Mouse (Mus musculus) adrenal gland, postnatal 36 days (tissue): ENCODE measurements at regions not wholly inside any gene's neighbourhood (a gene's known extent, or its start where the extent isn't known, plus 50 kb on each side); places are given as distances from the start of the nearest gene placed in this dataset.

Source experiments
- DNase-seq, 2 experiments: peaks; one replicate each; pipeline ENCODE4 v3.0.0; 2021; ENCODE audit warnings: mixed read lengths in 1 of 2

DNA sequence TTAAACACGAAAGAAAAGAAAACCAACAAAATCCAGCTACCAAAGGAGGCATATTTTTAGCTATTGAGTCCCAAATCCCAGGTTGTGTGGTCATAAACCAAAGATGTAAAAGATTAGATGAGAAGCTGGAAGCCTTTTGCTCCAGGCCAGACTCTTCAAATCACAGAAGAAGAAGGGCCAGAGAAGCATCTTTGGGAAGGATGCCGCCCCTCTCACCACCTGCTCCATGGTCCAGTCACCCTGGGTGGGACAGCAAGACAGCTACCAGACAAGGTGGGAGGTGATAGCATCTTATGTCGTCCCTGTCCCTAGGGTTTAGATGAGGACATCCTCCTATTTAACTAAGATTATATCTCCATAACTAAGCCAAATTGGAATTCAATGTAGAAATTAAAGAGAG lies 95.1 kb upstream of the Myocd start:
- no peak for DNase-seq

DNA sequence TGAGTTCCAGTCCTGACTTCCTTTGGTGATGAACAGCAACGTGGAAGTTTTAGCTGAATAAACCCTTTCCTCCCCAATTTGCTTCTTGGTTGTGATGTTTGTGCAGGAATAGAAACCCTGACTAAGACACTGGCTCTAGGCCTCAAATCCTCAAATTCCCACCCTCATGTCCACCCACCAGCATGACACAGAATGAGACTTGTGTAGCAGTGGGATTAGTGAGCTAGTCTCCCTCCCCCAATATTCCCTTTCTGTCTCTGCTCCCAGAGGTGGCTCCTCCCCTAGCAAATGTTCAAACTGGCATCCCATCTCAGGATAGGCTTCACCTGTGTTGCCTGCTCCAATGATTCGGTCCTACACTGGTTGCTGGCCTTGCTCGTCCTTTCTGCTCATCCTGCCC lies 94.1 kb upstream of the Myocd start:
- DNase-seq, result no peak

DNA sequence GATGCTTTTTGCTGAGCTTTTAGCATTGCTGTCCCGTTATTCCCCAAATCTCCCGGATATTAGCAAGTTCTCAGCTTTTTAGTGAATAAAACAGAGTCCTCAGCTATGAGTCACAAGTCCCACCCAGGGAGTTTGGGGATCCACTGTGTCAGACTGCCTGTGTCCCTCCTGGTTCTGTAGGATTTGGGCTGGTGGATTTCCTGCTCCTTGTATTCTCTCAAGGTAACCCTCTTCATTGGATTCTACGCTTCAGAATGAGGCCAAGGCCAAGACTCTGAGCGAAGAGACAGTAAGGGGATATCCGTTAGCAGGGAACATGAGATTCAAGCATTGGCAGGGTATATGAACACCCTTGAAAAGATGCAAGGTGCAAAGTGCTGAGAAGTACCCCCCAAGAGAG lies 90.9 kb upstream of the Myocd start:
- no peak for DNase-seq

DNA sequence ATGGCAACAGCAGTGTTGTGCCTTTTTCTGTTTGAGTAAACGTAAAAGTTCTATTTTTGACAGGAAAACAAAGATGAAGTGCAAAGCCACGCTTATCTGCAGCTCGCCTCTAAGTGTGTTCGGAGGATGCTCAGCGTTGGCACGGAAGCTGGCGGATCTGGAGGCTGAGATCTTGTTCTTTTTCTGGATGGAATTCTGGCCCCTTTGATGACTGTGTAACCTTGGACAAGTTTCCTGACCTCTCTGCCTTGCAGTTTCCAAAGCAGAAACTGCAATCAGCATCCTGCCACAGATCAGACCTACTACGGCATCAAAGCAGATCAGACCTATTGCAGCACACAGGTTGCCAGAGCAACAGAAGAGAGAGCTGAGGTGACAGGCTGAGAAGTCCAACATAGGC lies 89.1 kb upstream of the Myocd start:
- peak in 1 of 2 experiments; percentile 7 for DNase-seq

DNA sequence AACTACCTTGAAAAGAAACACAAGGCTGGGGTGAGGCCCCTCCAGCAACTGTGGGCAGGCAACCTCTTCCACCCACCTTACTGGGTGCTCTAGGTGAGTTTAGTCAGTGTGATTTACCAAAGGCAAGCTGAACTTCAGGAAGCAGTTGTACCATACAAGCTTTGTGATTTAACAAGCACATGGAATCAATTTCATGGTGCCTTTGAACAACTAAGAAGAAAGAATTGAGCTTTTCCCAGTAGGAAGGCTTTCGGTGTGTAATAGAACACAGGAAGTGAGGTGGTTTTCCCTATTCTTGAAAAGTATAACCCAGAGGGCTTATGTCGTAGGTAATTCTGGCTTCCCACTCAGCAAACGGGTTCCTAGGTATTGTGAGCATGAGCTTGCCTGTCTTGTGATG lies 82.7 kb upstream of the Myocd start:
- no peak for DNase-seq

DNA sequence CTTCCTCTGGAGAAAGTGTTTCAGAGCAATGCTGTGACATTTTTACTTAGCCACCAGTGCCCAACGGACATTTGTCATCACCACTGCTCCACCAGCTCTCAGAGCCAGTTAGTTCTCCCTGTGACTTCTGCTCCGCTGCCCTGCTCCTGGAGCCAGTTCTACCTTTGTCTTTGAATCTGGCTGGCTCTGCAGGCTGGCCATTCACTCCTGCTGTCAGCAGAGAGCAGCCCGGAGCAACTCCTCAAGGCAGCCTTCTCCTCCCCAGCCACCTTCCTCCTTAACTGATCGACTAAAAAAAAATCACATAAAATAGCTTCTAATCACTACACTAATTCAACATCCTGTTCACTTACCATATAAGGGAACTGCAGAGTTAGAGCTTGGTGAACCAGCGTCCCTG lies 79.2 kb upstream of the Myocd start:
- no peak for DNase-seq

DNA sequence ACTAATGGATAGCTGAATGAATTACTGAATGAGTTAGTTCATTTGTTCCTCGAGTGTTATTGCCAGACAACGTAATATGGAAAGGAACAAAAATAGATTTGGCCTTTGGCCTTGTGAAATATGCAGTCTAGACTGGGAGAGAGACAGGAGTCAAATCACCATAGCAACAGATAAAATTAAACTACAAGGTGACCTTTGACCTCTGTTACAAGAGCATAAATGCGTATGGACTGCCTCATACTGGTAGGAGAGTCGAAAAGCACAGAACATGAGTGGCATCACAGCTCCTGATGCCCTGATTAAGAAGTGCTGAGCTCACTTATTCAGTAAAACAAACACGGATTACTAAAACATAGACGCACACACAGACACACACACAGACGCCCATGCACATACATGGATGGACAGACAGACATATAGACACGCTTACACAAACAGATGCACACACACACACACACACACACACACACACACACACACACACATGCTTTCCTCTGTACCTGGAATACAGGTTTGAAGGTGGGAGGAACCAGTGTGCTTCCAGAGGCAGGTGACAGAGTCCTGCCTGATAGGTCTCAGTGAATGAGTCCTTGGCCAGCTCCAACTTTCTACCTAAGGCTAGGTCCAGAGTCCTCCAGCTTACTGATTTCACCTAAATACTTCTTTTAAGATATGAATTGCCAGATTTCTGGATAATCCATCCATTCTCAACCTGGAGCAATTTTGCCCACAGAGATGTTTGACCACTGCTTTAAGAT lies 72.1 kb upstream of the Myocd start:
- DNase-seq, result no peak

DNA sequence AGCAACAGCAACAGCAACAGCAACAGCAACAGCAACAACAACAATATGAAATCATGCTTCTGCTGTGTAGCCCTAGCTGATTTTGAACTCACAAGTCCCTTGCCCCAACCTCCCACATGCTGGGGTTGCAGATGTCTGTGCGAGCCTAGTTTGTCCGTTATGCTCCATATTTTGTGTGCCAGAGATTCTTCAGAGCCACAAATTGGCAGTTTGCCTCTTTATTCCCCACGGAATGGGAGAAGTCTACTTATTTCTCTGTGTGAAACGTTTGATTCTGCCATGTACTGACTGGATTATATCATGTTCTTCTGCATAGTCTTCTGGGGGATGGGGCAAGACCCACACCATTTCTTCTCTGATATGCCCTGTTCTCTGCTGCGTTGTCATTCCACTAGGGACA lies 64.5 kb upstream of the Myocd start:
- DNase-seq, result peak in 1 of 2 experiments; percentile 19

DNA sequence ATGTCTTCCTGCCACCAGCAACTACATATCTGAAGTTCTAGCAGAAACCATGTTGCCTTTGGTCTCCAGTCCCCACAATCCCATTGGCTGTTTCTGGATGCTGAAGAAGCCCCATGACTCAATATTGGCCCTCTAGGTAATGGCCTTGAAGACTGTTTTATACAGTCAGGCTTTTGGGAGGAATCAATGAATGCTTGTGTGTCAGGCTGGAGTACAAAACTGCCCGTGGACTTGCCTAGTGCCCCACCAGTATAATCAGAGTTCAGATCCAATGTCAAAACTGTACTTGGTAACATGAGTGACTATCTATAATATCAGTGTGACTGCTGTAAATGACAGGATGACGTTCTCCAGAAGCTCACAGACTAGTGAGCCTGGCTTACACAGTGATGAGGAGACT lies 63.3 kb upstream of the Myocd start:
- DNase-seq, result no peak

DNA sequence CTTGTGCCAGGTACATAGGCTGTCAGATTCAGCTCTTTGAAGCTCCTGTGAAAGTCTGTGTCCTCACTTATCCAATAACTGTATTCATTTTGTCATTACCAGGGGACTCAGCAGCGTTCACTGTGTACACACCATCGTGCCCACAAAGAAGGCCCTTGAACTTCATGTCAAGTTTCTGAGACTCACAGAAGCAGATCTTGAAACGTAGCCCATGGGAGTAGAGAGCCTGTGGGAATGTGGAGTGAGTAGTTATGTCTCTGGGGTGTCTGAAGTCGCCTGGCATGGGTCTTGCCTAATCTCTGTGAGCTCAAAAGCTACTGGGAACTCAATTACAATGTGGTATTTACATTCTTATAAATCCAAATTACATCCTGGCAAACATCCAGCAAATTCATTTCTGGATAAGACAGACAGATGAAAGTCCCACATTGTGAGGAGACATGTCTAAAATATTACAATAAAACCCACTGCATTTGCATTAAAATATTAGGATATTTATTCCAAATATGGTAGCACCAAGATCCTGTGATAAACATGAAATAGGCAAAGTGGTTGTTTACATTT lies 53.2 kb upstream of the Myocd start:
- DNase-seq, result peak in 1 of 2 experiments; percentile 7
